Mouse (Mus musculus) C2C12 (cell line): ENCODE results near the gene Ly6g6c.

Source experiments
- CTCF ChIP-seq: IDR thresholded peaks from one replicate; pipeline ENCODE4 v1.5.1; 2011; ENCODE audit not compliant: control insufficient read depth, insufficient read depth, insufficient read length
- MAX ChIP-seq: IDR thresholded peaks from one replicate; pipeline ENCODE4 v1.6.1; 2011; ENCODE audit warnings: mild to moderate bottlenecking, control low read depth

- TF ChIP-seq MAX (no peak), CTCF (no peak)
These were observed 39.0 kb upstream of the Ly6g6c start for GRCm38 (mm10) chr17:35026206-35026605.
